Mouse (Mus musculus) megakaryocyte, adult 5-6 weeks (primary cell): ENCODE results near the gene Mex3a. TPM values are rescaled to one million over a fixed set of nuclear protein-coding genes. Genes with fewer than 3 reads are reported as not detected.

Experiments used
- ATAC-seq: 2 replicates; pipeline ENCODE4 v1.8.0; 2016; ENCODE audit warnings: mild to moderate bottlenecking, inconsistent platforms; ENCODE audit not compliant: poor library complexity, severe bottlenecking
- total RNA-seq, 2 experiments: library from RNA; stranded (forward) in 1 of 2; stranded (reverse) in 1 of 2; fragments of 153-499, 151-499 nt in 1 of 2; fragments of 221-1000, 200-1000 nt in 1 of 2; gene quantifications; 2 replicates each; pipeline versions ENCODE4 v1.2.3 to v1.2.4; 2015 to 2017

Mex3a gene
- 0.04 and 0.05 TPM in 2 replicates for total RNA-seq (2015)
- total RNA-seq (2017): 0.04 and 0.18 TPM in 2 replicates

DNA sequence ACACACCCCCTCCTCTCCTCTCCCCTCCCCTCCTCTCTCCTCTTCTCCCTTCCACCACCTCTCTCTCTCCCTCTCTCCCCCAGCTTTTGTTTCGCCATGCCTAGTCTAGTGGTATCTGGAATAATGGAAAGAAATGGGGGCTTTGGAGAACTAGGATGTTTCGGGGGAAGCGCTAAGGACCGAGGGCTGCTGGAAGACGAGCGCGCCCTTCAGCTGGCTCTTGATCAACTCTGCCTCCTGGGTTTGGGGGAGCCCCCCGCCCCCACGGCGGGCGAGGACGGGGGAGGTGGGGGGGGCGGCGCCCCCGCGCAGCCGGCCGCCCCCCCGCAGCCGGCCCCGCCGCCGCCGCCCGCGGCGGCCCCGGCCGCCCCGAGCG is at the start of gene Mex3a:
Gene Mex3a, plus strand, starts transcription at position 97 of the 376 bp plus-strand sequence.
- ATAC-seq: no peak

DNA sequence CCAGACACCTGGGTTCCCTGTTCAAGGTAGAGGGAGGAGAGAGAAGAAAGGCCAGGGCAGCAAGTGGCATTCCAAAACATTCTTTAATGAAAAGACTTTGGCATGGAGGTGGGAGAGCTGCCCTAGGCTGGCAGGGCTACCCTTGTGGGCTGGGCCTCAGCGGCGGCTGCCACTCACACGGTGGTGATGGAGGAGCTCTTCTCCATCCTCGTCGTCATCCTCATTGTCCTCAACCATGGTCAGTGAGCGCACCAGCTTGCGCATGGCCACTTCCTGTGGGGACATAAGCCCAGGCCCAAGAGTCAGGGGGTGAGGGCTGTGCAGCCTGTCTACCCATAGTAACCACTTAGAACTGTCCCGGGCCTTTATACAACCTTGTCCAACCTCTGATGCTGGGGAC is 49.1 kb upstream of the Mex3a start:
- 0 out of 2 replicates have a peak, but pooled peaks have one; percentile 11 for ATAC-seq

DNA sequence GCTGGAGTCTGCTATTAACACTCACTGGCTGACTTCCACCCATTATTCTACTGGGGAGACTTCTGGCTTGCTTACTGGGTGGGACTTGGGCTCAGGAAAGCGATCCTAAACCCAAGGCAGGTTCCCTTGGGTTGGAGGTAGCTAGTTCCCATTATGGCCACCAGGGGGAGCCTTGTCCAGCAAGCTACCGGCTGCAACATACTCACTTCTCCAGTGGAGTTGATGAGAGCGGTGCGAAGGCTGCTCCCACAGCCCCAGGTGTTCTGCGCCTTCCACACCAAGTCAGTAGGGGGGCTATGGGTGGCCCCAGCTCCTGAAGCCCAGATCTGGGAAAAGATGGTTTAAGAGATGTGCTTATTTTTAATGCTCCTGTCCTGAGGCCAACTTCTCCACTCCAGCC is 48.6 kb upstream of the Mex3a start:
- ATAC-seq: peak; percentile 84

DNA sequence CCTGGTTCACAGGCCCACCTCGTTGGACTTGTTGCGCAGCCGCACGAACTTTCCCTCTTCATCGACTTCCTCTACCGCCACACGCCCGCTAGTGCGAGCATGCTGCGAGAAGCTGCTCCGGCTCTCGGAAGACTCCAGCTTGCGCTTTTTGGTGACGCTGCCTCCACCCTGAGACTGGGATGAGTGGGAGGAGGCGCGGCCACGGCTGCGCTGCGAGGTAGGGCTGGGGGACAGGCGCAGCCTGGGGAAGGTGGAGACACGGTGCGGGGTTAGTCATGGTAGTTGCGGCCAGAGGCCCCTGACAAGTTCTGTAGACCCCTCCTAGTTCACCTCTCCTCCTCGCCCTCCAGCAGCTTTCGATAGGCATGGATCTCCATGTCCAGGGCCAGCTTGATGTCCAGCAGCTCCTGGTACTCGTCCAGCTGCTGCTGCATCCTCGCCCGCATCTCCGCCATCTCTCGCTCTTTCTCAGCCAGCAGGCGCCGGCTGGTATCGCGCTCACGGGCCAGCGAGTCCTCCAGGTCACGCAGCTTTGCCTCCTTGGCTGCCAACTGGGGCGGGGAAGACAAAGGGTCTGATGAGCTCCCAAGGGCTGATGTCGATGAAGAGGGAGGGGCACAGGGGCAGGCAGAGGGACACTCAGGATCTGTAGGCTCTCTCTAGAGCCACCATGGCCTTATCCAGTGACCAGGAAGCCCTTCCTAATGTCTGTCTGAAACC is 47.4 kb upstream of the Mex3a start:
- ATAC-seq: no peak

DNA sequence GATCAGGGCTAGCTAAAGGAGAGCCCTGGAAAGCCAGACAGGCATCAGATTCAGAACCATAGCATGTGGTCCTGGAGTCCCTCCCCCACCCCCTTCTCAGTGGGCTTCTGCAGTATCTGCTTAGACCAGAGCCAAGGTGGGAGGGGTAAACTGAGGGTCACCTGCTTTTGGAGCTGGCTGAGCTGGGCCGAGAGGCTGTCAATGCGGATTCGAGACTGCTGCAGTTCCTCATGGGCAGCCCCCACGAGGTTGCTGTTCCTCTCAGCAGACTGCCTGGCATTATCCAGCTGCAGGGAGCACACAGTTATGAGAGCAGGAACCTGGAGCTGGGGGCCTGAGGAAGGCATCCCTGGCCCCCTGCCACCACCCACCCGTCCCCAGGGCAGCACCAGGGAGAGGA is 46.2 kb upstream of the Mex3a start:
- ATAC-seq: no peak

DNA sequence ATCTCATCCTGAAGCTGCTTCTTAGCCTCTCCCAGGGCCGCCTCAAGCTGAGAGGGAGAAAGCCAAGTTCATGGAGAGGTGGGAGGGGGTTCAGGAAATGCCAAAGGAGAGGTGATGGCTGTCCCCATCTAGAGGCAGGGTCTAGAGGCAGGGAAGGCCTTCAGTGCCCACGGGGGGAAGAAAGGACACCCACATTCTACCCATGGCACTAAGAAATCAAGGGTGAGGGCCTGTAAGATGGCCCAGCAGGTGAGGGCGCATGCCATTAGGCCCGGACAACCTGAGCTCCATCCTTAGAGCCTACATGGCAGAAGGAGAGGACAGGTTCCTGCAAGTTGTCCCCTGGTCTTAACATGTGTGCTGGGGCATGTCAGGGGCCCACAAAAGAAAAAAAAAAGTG is 45.3 kb upstream of the Mex3a start:
- ATAC-seq: no peak

DNA sequence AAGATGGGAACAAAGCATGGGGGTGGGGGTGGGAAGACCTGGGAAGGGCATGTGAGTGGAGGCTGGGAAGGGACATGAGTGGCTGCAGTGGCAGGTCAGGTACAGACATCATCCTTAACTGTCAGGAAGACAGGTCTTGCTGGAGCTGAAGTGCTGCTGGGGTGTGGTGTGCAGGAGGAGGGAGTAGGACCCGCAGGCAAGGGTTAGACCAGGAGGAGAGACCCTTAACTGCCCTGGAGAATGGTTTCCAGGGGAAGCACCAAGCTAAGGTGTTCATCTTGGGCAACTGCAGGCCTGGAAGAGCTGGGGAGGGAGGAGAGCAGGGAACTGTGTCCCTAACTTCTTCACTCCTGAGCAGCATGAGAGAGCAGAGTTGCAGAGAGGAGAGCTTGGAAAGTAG is 44.8 kb upstream of the Mex3a start:
- ATAC-seq: no peak

DNA sequence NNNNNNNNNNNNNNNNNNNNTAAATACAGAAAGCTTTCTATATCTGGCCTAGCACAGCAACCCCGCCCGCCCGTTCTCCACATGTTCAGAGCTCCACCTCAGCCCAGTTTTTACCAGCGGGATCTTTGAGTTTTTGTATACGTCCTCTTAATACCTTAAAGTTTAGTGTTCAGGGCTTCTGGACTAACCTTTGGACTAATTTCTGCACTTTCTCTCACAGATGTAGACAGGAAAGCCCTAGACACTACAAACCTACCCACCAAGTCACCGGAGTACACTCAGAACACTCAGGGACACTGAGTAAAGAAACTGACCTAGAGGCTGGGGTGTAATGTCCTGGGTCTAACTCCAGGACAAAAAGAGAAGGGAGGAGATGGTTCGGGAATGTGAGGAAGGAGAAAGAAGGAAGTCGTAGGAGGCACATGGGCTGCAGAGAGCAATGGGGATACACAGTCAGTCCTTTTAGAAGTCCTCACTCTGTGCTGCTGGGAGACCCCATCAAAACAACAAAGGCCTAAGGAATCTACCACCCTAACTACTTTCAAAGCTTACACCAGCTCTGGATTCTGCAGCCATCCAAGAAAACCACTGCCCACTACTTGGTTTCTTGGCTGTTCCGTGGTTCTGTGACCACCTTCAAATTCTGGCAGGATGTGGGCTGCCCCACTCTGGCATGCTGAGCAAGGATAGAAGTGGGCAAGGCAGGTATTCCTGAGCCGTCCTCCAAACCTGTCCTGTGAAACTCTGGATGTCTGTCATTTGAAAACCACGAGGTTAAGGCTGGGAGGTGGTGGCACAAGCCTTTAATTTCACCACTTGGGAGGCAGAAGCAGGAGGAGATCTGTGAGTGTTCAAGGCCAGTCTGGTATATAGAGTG is 38.3 kb upstream of the Mex3a start:
- no peak for ATAC-seq

DNA sequence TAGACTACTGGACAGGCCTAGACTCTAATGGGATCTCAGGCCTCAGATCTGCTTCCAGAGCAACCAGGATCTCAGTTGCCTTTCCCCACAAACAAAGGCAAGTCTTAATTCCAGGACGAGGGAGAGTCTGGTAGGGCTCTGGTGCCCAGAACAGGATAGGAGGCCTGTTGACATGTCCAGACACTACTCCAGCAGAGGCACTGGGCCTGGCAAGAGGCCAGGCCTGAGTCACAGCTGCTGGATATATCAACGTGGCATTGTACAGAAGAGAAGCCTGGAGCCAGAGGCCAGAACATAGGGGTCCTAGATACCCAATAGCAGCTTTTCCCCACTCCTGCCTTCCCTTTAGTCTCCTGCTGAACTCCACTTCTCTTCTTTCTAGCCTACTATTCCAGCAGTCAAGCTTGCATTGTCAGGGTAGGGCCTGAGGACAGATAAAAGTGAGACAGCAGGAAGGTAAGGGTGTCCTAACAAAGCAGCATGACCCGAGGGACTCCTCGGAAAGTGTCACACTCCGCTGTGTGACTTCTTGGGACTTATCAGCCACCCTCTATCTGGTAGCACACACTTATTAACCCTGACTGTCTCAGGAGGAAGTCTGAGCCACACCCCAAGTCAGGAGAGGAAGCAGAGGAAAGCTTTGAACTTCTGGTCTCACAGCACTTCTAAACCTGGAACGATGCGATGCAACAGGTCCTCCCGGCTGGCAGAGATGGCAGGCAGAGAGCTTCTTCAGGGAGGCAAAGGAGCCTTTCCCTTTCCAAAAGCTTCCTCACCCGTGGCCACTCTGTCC is 37.2 kb upstream of the Mex3a start:
- ATAC-seq: no peak

DNA sequence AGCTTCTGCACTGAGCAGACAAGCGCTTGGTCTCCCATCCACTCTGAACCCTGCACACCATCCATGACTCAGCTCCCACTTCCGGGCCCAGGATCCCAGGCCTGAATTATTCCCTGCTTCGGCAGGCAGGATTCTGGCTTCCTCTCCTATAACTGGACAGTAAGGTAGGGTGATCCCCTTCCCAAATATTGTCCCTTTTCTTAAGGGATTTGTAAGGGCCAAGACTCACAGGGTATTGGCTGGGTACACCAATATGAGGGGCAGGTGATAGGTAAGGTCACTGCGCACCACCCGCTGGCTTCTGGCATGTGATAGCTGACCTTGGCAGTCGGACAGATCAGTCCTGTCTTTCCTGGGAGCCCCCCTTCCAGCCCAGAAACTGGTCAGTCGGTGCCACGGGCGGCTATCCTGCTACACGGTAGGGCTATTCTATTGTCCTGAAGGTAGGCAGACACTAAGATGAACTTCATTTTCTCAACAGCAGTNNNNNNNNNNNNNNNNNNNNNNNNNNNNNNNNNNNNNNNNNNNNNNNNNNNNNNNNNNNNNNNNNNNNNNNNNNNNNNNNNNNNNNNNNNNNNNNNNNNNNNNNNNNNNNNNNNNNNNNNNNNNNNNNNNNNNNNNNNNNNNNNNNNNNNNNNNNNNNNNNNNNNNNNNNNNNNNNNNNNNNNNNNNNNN is 36.3 kb upstream of the Mex3a start:
- ATAC-seq: no peak

DNA sequence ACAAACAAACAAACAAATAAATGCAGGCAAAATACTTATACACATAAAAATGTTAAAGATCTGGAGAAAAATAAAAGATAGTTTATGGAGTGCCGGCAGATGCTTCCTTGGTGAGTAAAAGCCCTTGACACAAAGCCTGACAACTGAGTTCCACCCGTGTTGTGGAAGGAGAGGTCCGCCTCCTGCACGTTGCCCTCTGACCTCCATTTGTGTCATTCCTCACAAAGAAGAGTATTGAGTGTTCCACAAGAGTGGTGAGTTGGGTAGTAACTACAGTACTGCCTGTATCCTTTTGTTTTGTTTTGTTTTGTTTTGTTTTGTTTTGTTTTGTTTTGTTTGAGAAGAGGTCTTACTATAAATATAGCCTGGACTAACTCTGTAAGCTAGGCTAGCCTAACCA is 32.6 kb upstream of the Mex3a start:
- no peak for ATAC-seq

DNA sequence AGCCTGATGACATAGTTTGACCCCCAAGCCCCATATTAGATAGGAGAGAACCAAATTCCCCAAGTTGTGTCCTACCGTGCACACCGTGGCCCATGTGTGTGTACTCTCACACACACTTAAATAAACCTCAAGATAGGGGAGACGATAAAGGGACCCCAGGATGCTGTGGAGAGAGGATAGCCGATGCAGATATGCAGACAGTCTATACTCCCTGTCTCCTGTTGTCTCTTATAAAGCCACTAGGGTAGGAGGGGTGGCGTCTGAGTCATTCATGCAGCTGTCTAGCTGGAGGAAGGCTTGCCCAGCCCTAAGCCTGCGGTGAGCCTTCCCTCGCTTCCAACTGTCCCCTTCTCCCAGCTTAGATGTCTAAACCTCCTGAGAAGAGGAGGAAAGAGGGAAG is 32.1 kb upstream of the Mex3a start:
- ATAC-seq: no peak

DNA sequence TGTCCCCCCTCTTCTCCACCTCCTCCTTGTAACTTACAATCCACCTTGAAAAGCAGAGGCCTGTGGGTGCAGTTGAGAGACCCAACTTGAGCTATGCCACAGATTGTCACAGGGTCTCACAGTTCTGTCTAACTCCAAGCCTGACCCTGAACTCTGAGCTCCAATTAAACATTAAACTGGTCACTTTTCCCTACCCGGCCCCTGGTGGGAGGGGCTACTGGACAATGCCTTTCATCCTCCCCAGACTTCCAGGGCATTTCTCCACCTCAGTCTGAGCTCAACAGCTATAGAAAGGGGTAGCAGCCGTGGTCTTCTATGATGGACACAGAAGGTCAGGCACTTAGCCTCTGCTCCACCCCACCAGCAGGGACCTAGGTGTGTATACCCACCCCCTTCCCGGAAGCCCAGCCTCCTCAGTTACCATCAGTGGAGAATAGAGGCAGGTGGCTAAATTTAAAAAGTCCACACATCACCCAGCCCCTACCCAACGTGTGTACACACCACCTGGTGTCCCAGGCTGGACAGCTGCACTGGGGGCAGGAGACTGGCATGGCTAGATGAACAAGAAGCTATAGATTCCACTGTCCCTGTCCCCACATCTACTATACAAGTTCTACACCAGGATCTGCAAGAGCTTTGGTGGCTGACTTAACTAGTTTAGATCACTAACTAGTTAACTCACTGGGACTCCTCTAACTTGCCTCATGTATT is 31.4 kb upstream of the Mex3a start:
- ATAC-seq: no peak

DNA sequence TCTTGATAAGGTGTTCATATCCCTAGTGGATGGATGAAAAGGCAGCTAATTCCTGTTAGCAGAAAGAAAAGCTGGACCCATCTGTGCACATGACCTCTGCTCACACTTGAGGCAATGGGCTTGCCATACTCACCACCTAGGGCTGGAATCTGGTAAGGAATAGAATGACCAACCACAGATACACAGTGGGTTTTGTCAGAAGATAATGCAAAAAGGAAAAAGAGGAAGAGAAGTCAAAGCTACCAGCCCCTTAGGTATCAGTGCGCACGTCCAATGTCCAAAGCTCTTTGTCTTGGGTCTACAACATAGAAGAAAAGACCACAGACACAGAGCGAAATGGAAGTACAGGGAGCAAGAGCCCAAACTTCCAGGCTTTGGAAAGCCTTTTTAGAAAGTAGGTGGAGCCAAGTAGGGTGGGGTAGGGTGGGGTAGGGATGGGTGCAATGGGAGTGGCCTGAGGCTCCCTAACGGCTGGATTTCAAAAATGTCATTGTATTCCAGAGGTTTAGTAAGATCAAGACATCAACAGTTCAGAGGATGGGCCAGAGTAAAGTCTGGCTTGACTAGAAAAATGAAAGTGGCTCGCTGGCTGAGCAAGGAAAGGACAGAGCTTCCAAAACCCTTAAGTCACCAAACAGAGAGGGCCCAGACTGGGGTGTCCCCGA is 30.7 kb upstream of the Mex3a start:
- no peak for ATAC-seq

DNA sequence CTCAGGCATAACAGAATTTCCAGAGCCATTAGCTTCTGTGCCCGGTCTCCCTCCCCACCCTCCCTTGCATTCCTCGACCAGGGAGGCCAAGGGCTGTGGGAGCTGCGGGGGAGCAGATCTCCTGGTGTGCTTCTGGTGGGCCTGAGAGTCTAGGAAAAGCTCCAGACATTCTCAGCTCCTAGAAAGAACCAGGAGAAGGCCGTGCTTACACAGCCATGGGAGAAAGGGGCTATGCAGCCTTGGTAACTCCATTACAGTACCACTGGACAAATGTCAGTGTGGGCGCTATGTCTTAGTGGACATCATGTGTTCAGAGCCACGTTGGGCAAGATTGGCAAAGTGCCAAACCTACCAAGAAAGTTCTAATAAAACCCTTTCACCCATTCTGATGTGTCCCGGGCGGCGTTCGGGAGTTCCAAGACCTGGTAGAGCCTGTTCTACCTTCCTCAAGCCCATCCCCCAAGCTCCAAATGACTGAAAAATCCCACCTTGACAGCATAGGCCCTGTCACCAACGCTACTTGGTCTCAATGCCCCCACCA is 30.1 kb upstream of the Mex3a start:
- no peak for ATAC-seq

DNA sequence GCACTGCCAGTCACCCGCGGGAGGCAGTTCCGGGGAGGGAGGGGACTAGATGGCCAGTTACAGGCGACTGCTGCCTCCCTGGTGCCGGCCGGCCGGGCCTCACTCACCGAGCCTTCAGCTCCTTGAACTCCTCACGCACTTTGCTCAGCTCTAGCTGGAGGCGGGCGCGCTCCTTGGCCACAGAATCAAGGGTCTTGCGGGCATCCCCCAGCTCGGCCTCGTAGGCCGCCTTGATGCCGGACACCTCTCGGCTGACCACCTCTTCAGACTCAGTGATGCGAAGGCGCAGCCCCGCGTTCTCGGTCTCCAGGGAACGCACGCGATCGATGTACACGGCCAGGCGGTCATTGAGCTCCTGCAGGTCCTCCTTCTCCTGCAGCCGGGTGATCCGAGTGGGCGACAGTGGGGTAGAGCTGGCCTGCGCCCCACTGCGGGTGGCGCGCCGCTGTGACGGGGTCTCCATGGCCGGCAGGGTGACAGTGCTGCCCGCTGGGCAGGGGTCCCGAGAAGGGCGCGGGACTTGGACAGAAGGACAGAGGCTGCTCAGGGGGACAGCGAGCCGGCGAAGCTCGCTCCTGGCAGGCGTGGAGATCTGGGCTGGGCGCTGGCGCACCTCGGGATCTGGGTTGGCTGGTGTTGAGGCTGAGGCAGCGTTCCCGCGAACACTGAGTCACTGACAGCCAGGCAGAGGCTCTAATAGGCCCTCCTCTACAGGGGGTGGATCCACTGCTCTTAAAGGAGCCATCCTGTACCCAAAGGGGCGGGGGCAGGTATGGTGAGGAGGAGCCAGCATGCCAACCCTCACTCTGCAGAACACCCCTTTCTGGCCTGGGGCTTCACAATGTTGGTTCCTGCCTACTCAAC is 29.3 kb upstream of the Mex3a start:
- ATAC-seq: peak; percentile 81

DNA sequence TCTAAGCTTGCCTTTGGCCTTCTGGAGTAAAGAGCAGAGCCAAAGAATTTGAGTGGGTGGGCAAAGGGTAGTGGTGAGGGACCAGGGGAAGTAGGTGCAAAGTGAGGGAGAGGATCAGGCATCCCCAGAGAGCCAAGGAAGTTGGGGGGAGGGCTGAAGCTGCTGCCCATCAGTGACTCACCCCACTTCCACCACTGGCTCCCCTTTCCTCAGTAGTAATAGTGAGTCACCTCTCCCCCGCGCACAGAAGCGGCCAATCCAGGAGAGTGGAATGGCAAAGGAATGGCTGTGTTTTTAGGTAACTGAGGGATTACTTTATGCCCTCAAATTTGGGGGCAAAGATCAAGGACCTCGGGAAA is 28.7 kb upstream of the Mex3a start:
- ATAC-seq: no peak

DNA sequence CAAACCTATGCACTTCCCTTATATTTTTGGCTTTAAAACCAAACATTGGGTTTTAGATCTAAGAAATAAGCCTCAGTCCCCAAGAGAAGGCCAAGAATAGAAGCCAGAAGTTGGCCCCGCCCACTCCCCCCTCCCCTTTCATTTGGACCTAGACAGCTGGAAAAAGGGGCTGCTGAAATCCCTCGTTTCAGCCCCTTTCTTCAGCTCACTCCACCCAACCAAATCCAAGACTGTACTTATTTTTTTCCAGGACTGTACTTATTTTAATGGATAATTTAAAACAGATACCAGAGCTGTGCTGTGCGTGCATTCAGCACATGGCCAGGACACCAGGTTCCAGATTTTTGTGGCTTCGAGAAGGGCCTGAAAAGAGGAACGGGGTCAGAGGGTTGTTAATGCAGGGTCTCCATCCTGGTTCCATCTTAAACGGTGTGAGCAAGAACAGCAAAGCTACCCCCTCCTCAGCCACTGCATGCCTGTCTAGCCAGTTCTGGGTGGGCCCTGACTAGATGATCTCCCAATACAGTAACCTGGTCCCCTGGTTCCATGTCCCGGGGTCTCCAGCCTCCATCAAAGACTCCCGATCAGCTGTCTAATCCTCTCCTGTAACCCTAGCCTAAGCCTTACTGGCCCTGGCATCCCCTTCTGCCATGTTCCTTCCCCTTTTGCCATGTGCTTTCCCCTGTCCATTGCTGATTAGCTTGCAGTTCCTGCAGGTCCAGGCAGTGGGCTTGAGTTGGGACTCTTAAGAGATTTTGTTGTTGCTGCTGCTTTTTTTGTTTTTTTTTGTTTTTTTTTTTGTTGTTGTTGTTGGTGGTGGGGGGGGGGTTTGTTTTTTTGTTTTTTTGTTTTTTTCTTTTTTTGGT is 28.1 kb upstream of the Mex3a start:
- ATAC-seq: no peak
